Mouse (Mus musculus) layer of hippocampus, postnatal 14 days (tissue): ENCODE measurements at regions not wholly inside any gene's neighbourhood (a gene's known extent, or its start where the extent isn't known, plus 50 kb on each side); places are given as distances from the start of the nearest gene placed in this dataset.

Source experiments
- DNase-seq, 2 experiments: peaks; one replicate each; pipeline ENCODE4 v3.0.0; 2021 to 2022; ENCODE audit warnings: low spot score in 2 of 2, mixed read lengths in 1 of 2

DNA sequence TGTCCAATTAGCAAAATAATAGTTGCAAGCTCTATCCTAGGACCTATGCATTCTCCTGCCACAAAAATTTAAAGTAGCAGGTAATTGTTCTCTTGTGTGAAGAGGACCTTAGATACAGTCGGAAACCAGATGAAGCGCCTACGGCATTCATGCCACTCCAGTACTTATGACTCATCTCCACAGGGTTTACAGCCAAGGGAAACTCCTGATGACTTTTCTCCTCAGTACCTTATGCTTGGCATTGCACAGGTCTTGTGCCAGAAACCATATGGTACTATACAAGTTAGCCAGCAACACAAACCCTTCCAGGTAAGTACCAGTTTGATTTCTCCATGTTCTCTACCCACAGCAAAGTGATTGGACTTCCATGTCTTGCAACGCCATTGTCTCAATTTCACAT is 606.3 kb upstream of the Dmac1 start:
- DNase-seq, result no peak

DNA sequence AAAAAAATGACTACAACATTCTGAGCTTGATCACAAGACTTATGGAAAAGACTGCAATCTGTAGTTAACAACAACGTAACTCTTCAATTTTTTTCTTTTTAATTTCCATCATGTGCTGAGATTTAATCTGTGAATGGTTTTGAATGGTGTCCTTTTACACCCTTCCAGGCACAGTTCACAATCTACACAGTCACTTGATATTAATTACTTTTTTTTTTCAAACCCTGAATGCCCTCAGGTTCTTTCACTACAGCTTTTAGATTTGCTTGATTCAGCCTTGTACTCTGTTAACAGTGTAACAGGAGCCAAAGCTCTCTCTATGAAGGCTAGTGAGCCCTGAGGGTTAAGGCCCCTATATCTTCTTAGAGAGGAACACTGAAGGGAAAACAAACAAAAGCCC is 591.7 kb upstream of the Dmac1 start:
- no peak for DNase-seq

DNA sequence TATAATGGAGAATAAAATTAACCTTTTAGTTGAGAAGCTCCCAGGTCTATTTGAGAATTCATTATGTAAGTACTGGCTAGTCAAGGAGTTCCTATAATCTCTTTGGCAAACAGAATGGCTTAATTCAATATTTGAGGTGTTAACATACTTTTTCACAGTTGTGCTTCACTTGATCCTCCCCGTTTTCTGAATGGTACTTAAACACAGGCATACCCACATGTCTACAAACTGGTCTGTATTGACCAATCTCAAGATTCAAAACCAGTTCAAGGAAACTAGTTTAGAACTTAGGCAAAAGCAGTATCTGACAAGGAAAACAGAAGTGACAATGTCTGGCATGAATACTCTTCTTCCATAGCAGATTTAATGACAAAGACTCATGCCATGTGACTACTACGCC is 583.0 kb upstream of the Dmac1 start:
- DNase-seq, result no peak

DNA sequence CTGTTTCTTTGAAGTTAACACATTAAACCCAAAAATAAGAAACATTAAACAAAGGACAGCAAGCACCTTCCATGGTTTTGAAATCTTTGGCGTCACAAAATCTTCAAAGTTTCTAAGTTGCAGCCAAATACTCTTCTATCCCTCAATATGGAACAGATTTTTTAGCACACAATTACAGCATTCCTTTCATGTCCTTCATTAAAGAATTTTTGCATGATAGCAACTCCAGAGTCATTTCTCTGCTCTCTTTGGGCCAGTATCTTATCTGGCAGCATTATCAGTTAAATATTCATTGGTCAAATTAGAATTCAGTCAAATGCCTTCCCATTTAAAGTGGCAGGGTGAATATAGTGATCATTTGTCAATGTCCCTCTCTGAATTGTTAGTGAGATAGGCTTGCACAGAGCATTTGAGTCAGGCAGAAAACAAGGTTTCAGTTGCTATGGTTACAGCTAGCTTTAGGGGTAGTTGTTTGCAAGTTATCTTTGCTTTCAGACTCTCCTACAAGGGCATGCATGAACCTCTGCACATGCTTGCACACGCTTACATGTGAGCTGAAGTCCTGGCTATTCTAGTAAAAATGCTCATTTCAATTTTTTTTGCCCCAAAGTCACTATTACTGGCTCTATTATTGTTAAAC is 579.8 kb upstream of the Dmac1 start:
- no peak for DNase-seq

DNA sequence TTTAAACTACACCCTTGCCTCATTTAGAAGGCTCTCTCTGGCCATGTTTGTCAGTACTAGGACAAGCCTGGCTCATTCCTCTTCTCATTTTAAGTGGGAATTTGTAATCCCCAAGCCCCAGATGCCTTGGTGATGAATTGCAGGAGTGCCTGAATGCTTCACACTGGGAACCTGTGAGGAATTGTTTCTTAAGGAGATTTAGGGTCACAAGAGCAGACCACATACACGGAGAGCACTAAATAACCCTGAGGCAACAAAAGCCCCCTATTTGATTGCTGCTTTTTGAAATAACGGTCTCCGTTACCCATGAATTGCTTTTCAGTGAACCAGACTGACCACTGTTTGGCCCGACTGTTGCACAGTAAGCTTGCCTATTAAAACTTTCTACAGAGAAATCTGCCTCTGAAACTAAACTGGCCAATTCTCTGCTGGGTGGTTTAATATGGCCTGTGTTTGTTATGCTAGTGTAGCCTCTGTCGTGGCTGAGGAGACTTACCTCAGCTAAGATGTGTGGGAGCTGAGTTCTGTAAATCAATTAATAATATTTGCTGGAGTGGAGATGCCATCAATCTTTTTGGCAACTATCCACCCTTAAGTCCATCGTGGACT is 577.7 kb upstream of the Dmac1 start:
- no peak for DNase-seq

- DNase-seq, result no peak
These were observed 572.2 kb upstream of the Dmac1 start for GRCm38 (mm10) chr4:75850343-75850742.

- no peak for DNase-seq
These were observed 569.7 kb upstream of the Dmac1 start for GRCm38 (mm10) chr4:75847675-75848385.

GRCm38 (mm10) chr4:75845021-75845420 is 566.9 kb upstream of the Dmac1 start:
- DNase-seq, result no peak

- DNase-seq, result no peak
These were observed 560.5 kb upstream of the Dmac1 start for GRCm38 (mm10) chr4:75838619-75839018.

- no peak for DNase-seq
These were observed 549.1 kb upstream of the Dmac1 start for GRCm38 (mm10) chr4:75827082-75827711.

GRCm38 (mm10) chr4:75819193-75819603 is 541.1 kb upstream of the Dmac1 start:
- no peak for DNase-seq

- no peak for DNase-seq
These were observed 537.9 kb upstream of the Dmac1 start for GRCm38 (mm10) chr4:75816026-75816425.

DNA sequence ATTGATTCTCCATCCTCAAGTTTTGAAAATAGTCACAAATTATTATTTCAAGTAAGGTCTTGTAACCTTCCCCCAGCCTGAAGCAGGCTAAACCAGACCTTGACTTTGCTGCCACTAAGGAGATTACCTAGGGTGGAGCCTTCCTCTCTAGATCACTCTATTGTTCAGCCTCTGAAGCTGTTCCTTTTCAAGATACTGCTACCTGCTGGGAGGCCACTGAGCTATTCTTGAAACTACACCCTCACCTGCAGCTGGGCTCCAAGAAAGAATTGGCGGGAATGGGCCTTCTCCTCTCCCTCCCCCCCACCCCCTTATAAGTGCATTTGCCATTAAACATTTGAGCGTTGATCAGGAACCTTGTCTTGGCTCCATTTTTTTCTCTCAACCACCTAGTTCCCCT is 534.2 kb upstream of the Dmac1 start:
- DNase-seq, result no peak

- peak; percentile 1 to 2 for DNase-seq
These were observed 523.8 kb upstream of the Dmac1 start for GRCm38 (mm10) chr4:75801870-75802269.

DNA sequence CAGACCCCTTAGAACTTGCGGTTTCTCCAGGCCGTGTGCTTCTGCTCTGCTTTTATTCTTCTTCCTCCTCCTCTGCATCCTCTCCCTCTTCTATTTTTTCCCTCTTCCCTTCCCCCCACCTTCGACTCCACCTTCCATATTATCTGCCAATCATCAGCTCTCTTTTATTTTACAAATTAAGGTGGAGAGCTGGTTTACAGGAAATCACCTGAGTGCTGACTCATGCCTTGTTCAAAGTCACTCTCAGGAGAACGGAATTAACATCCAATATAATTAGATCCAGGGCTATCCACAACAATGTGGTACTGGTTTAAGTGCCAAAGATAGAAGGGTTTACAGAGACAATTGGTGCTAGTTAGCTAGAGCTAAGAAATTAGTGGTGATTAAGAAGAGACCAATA is 523.1 kb upstream of the Dmac1 start:
- DNase-seq, result no peak

DNA sequence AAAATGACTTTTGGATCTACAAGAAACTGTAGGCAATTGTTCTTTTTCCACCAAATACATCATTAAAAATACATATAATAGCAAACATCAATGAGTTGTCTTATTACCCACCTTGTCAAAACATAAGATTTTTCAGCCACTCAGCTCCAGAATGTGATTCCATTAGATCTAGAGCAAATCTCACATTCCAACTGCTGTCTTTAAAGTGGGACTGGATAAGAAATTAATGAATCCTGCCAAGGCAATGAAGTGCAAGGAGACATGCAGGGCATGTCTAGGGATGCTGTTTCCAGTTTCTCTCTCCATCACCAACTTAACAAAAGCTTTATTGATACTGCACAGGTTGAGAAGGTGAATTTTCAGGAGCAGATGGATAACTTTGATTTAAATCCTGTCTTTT is 513.7 kb upstream of the Dmac1 start:
- DNase-seq, result no peak

DNA sequence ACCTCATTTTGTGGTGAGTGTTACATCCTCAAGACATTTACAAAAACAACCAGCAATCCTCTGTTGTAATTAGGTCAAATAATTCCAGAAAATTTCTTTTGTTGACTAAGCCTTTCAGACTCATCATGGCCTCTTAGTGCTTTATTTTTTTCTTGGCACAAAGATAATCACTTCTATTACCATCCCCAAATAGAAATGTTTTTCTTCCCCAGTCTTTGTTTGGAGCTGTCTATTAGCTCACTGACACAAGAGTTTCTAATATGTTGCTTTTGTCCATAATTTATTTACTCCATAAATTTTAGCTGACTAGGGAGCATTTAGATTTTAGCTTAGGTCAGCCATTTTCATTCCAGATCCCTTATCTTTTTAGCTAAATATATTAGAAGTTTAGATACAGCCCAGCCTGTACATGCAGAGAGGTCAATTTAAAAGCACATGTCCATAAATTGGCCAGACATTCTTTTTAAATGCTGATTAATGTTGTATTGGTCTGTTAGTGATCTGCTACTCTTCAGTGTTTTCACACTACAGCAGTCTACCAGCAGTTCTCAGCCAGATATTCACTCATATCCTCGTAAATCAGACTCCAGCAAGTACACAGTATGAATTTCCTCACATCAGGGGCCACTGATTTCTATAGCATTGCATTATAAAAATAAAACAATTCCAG is 513.0 kb upstream of the Dmac1 start:
- DNase-seq, result no peak

- no peak for DNase-seq
These were observed 509.3 kb upstream of the Dmac1 start for GRCm38 (mm10) chr4:75787405-75787804.

- DNase-seq, result no peak
These were observed 508.3 kb upstream of the Dmac1 start for GRCm38 (mm10) chr4:75786391-75786790.

DNA sequence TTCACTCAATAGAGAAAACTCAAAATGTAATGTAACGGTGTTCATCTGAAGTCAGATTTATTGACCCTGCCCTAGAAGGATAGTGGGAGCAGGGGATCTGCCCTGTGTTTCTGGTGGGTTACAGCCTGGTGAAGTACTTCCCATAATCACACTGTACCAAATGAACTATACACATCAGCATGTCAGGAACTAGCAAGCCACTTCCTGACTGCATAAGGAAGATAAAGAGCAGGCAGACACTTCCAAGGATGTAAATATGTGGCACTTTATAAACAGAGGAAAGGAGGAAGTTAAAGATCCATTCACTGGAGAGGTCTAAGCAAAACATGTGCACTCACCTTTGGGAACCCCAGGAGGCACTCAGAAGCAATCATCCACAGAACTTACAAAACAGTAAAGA is 501.4 kb upstream of the Dmac1 start:
- no peak for DNase-seq

DNA sequence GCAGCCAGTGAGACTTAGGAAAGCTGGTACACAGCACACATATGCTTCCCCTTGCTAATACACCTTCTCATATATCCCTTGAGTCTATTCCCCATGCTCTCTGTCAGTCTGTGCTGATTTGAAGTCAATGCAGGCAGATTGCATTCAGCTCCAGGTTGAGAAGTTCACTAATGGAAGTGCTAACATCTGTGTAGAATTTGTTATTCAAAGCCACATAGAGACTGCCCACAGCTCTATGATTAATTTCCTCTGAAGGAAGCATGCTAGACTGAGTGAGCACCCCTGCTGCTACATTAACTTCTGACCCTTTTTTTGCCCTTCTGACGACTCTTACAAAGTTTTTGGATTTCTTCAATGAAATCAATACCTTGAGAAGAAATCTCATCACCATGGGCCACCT is 486.0 kb upstream of the Dmac1 start:
- no peak for DNase-seq

DNA sequence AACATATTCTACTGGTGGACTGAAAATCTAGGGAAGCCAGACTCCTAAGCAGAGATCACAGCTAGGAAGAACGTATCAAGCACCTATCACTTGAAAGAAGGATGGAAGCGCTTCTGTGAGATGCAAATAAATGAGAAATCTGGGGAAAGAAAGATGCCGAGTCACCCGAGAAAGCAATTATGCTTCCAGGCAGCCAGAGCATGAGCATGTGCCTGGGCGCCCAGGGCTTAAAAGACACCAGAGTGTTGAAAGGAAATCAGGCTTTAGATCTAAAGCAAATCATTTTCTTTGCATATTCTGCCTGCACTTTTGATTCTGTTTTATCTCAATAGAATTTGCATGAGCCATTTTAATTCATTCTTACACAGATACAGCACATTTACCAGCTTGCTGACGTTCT is 466.5 kb upstream of the Dmac1 start:
- DNase-seq, result no peak
